Mouse (Mus musculus) thymus, adult 2 months (tissue): ENCODE results near the gene Nudt9. TPM values are rescaled to one million over a fixed set of nuclear protein-coding genes. Genes with fewer than 3 reads are reported as not detected.

Experiments
- DNase-seq: peaks from one replicate; pipeline ENCODE4 v3.0.0; 2021
- H3K27ac ChIP-seq: fragments of 200-500 bp; 2 replicates; pipeline ENCODE4 v1.5.1; 2012; ENCODE audit warnings: low read length, control low read depth; ENCODE audit not compliant: control insufficient read depth, insufficient read depth
- H3K27me3 ChIP-seq: fragments of 200-500 bp; 2 replicates; pipeline ENCODE4 v1.6.1; 2012; ENCODE audit warnings: mild to moderate bottlenecking, low read length, moderate library complexity, mixed read lengths; ENCODE audit not compliant: control insufficient read depth, insufficient read depth
- H3K36me3 ChIP-seq: fragments of 200-500 bp; 2 replicates; pipeline ENCODE4 v1.6.1; 2012; ENCODE audit warnings: mild to moderate bottlenecking, low read length, moderate library complexity; ENCODE audit not compliant: control insufficient read depth, insufficient read depth
- H3K4me1 ChIP-seq: fragments of 200-500 bp; replicated peaks from 2 replicates; pipeline ENCODE4 v1.6.1; 2012; ENCODE audit warnings: low read length; ENCODE audit not compliant: control insufficient read depth, insufficient read depth
- H3K4me3 ChIP-seq: fragments of 200-500 bp; 2 replicates; pipeline ENCODE4 v1.5.1; 2012; ENCODE audit warnings: mild to moderate bottlenecking, low read length, control low read depth, moderate library complexity; ENCODE audit not compliant: control insufficient read depth, insufficient read depth
- CTCF ChIP-seq: fragments of 200-500 bp; IDR thresholded peaks from 2 replicates; pipeline ENCODE4 v1.5.1; 2012; ENCODE audit warnings: mild to moderate bottlenecking, control low read depth, low read length, moderate library complexity, borderline replicate concordance; ENCODE audit not compliant: control insufficient read depth, poor library complexity, insufficient read depth; ENCODE audit errors: extremely low read depth
- POLR2A ChIP-seq: fragments of 200-500 bp; IDR thresholded peaks from 2 replicates; pipeline ENCODE4 v1.6.1; 2012; ENCODE audit warnings: mild to moderate bottlenecking, low read length, control low read depth, moderate library complexity; ENCODE audit not compliant: control insufficient read depth, poor library complexity, insufficient read depth; ENCODE audit errors: extremely low read depth
- WGBS: fragments of 180-500 bp; shearing (Covaris S2); methylation state at CpG from one replicate; pipeline ENCODE4 v1.1.7; 2018; 5-methylcytosine and 5-hydroxymethylcytosine counted together
- polyA plus RNA-seq: library from polyadenylated mRNA; depleted of rRNA; stranded (reverse); fragments of >200 nt; gene quantifications from 2 replicates; pipeline ENCODE4 v1.2.3, GENCODE M21; 2012

Nudt9 gene
- polyA plus RNA-seq, 1 experiment: 43.6 TPM

DNA sequence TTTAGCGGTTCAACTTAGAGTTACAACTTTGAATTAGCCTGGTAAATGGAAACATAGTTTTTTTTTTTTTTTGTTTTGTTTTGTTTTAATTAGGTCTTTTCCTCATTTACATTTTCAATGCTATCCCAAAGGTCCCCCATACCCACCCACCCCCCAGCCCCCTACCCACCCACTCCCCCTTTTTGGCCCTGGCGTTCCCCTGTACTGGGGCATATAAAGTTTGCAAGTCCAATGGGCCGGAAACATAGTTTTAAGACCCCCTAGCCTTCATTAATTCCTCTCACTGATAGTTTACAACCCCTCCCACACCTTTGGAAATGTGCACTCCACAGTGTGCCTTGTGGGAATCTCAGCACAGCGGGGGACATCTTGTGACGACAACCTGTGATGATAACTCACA, 27.5 kb downstream of the Nudt9 start:
- no peaks in the 10 kb centered on the region for H3K36me3 ChIP-seq
- H3K4me3 ChIP-seq: no peak overlapping the region
- no peaks in the 10 kb centered on the region for H3K4me1 ChIP-seq
- H3K27me3 ChIP-seq: no peaks in the 10 kb centered on the region; the same call in 1 of the 2 replicates
- WGBS: 96% methylated on average over 5 of the region's 5 CpGs
- no peak for DNase-seq
- H3K27ac ChIP-seq: no peak overlapping the region
- TF ChIP-seq CTCF (no peak), POLR2A (no peak)

DNA sequence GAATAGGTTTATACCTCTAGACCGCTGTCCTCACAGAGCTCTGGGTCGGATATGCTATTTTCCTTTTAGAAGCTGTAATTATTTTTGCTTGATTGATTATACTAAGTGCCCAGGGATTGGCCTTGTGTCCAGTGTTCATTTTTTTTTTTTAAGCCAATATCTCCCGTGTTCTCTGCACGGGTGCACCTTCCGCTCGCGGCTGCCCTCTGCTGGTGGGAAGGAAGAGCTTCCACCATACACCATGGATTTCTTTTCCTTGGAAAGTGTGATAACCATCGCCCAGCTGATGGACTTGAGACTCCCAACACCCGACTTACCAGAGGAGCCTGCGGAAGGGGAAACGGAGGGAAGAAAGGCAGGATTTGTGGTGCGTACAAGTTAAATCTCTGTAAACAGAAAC, 28.3 kb downstream of the Nudt9 start:
- TF ChIP-seq CTCF (peak; percentile 94), POLR2A (no peak)
- H3K4me3 ChIP-seq: no peak overlapping the region
- no peaks in the 10 kb centered on the region for H3K36me3 ChIP-seq
- peak; percentile 54 for DNase-seq
- 28% methylated on average over 12 of the region's 12 CpGs for WGBS
- H3K27me3 ChIP-seq: no peaks in the 10 kb centered on the region; the same call in 1 of the 2 replicates
- no peaks in the 10 kb centered on the region for H3K4me1 ChIP-seq
- H3K27ac ChIP-seq: no peak overlapping the region

DNA sequence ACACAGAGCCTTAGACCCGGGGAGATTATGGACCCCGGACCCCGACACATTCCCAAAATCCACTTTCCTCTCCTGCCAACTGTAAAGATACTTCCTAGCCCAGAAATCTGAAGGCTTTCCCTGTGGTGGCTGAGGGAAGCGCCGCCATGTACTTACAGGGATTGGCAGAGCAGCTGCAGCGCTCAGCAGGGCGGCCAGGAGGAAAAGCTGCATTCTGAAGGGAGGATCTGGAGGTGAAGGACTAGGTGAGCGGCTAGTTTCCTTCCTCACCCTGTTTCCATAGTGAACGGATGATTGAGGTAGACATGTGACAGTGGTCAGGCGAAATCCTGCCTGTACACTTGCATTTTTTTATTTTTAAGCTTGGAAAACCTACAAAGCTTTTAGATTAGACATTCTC, 30.3 kb downstream of the Nudt9 start:
- no peaks in the 10 kb centered on the region; the same call in 1 of the 2 replicates for H3K27me3 ChIP-seq
- no peaks in the 10 kb centered on the region for H3K4me1 ChIP-seq
- no peak overlapping the region for H3K27ac ChIP-seq
- DNase-seq: no peak
- 40% methylated on average over 10 of the region's 10 CpGs for WGBS
- no peaks in the 10 kb centered on the region for H3K36me3 ChIP-seq
- H3K4me3 ChIP-seq: no peak overlapping the region
- TF ChIP-seq POLR2A: no peak
- TF ChIP-seq CTCF: no peak

DNA sequence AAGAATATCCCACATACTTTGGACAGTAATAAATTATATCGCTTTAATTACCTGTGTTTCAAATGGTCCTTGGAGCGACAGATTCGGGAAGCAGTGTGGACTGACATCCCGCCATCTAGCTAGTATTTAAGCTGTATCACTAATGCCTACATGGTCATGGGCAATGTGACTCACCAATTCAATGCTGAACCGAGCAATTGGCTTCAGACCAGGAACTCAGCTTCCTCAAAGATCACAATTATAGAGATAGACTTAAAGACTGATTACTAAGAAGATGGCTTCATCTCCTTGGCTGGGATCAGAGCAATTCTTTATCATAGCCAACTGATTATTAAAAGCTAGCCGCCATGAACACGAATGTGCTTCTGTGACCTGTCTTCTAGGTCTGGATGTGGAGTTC, 31.4 kb downstream of the Nudt9 start, which contains the start of gene Gm17660:
Gm17660 (minus strand) TSS at position 101 of the 400 bp plus-strand sequence.
- H3K27ac ChIP-seq: no peak within 1 kb of the TSS
- TF ChIP-seq POLR2A: no peak
- no peaks in the 10 kb centered on the region for H3K36me3 ChIP-seq
- H3K4me3 ChIP-seq: no peak within 1 kb of the TSS
- H3K4me1 ChIP-seq: no peaks in the 10 kb centered on the region
- H3K27me3 ChIP-seq: no peaks in the 10 kb centered on the region; the same call in 1 of the 2 replicates
- no peak for DNase-seq
- 92% methylated on average over 7 of the region's 7 CpGs for WGBS

DNA sequence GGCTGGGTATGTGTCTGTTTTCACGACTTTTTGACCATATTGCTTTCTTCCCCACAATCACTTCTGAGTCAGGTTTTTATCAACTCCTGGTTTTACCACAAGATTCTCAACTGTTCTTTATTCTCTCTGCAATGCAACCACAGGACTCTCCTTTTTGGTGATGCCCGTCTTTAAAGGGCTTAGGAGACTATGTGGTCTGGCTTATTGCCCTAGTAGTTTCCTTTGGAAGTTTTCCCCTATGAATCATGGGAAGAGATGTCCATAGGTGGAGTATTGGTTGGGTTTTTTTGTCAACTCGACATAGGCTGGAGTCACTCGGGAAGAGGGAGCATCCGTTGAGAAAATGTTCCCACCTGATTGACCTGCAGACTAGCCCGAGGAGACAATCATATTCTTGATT, 34.6 kb downstream of the Nudt9 start:
- Histone ChIP-seq H3K36me3 (no peaks in the 10 kb centered on the region), H3K4me3 (no peak overlapping the region), H3K27me3 (no peaks in the 10 kb centered on the region; the same call in 1 of the 2 replicates), H3K27ac (no peak overlapping the region), H3K4me1 (no peaks in the 10 kb centered on the region)
- DNase-seq: no peak
- 68% methylated on average over 6 of the region's 6 CpGs for WGBS
- TF ChIP-seq CTCF: no peak
- TF ChIP-seq POLR2A: no peak

DNA sequence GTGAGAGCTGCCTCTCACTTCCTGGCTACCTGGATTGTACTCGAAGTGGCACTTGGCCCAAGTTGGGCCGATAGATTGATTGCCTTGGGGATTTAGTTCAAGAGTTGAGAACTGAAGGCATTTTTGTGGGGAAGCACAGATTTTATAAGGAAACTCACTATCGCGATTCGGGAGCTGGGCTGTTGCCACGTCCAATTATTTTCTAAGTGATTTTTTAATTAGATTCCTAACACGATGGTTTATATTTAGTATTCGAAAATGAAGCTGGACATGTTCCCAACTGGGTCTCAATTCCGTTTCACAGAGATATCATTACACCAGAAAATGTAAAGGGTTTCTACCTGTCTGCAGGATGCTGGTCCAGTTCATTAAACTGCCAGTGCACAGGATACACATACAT, 39.3 kb downstream of the Nudt9 start:
- Histone ChIP-seq H3K36me3 (no peaks in the 10 kb centered on the region), H3K27me3 (no peaks in the 10 kb centered on the region), H3K4me1 (no peaks in the 10 kb centered on the region), H3K4me3 (no peak overlapping the region), H3K27ac (no peak overlapping the region)
- 95% methylated on average over 9 of the region's 9 CpGs for WGBS
- no peak for DNase-seq
- no peak for TF ChIP-seq POLR2A
- TF ChIP-seq CTCF: no peak

DNA sequence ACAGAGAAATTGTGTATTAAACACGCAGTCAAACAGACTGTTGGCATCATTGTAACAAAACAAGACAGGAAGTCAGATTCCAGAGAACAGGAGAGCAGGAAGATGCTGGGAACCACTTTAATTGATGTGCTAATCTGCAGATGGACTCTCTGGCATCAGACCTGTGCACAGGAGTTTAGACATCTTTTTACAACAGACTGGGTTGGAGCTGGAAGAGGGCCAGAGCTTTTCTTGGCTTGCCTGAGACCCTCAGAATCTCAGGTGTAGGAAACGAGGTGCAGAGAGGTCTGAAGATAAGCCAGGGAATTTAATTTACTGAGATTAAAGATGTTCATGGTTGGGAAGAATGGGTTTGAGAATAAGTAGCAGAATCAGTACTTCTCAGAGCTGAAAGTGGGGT, 43.6 kb downstream of the Nudt9 start:
- H3K4me1 ChIP-seq: no peaks in the 10 kb centered on the region
- no peaks in the 10 kb centered on the region for H3K36me3 ChIP-seq
- no peak overlapping the region for H3K27ac ChIP-seq
- no peak for DNase-seq
- H3K4me3 ChIP-seq: no peak overlapping the region
- no peaks in the 10 kb centered on the region for H3K27me3 ChIP-seq
- 82% methylated on average over 2 of the region's 2 CpGs for WGBS
- no peak for TF ChIP-seq POLR2A
- no peak for TF ChIP-seq CTCF
